Mouse (Mus musculus) kidney, adult 8-10 months (tissue): ENCODE measurements around the gene Ppm1h.
A peak's percentile ranks its signal among the peaks of the same experiment; 100 is the strongest.

ENCODE experiments used
- DNase-seq, 2 experiments: peaks; one replicate each; pipeline ENCODE4 v3.0.0; 2022

Gene Ppm1h

DNA sequence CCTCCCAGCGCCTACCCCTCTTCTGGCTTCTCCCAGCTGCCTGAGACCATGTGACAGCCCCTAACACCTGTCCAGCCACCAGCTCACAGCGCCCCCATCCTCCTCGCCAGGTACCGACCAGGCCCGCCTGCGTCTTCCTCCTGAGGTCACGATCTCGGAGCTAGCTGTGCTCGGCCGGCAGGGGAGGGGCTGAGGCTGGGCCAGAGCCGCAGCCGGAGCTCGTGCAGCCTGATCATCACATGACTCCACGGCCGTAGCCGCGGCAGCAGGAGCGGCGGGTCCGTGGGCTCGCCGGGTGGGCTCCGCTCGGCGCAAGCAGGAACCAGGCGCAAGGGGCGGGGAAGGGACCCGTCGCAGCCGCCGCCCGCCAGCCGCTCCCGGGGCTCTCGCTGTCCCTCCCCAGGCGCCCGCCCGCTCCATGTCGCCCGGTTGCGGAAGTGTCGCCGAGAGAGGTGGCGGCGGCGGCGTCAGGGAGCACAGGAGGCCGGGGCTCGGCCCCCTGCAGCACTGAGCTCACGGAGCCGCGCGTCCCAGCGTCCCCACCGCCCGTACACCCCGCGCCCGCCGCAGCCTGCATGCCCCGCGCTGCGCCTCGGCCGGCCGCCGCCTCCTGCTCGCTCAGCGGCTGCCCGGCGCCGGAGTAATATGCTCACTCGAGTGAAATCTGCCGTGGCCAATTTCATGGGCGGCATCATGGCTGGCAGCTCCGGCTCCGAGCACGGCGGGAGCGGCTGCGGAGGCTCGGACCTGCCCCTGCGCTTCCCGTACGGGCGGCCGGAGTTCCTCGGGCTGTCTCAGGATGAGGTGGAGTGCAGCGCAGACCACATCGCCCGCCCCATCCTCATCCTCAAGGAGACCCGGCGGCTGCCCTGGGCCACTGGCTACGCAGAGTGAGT is at the start of gene Ppm1h:
Gene Ppm1h, plus strand, starts transcription at position 222 of the 896 bp plus-strand sequence.
- DNase-seq, result peak; percentile 87 to 91

DNA sequence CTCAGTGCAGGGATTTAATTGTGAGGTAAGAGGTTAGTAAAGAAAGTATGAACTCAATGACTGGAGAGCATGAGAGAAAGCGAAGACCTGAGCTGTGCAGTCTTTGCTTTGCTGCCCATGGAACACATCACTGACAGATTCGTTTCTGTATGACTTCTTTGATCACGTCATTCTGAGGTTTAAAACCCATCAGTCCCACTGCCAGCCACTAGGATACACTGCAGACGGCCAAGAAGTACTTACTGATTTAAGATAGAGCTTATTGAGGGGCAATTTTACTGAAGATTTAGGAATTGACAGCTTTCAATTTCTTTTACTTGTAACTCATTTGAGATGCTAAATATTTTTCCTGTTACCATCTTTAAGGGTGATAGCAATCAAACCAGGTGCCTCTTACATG is 49.6 kb upstream of the Ppm1h start:
- no peak for DNase-seq

DNA sequence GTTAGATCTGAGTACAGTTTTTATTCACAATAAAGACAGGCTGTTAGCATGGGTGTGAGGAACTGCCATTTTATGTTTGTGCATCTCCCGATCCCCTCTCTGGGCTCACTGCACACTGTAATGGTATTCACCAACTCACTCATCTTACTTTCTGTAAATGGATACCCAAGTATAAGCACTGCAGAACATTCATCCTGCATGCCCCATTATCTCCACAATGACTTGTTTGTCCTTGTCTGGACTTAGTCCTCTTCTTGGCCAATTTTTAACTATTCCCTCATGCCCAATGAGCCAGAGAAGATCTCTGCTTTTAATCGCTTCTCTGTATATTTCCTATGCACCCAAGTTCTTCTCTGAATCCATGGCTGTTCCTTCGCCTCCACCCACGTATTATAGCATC is 38.7 kb upstream of the Ppm1h start:
- DNase-seq, result peak; percentile 19 to 54

DNA sequence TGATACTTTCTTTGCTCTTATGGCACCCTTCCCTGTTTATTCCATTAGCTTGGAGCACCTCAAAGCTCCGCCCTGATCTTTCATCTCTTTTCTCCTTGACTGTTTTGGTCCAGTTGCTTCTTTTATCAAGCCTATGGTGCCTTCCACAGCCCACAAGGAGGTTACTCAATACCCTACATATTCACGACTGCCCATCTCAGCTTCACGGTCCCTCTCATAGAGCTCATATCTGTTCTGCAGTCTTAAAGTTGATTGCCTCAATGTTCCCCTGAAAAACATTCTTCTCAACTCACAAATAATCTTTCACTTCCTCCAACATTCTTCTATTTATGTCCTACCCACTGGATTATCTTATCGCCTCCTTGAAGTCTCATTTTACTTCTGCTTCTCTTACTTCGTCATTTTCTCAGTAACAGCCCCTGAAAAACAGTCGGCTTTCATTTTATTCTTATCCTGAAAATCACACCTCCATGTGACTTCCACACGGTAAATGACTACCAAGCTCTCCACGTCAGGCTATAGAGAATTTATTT is 37.2 kb upstream of the Ppm1h start:
- no peak for DNase-seq

DNA sequence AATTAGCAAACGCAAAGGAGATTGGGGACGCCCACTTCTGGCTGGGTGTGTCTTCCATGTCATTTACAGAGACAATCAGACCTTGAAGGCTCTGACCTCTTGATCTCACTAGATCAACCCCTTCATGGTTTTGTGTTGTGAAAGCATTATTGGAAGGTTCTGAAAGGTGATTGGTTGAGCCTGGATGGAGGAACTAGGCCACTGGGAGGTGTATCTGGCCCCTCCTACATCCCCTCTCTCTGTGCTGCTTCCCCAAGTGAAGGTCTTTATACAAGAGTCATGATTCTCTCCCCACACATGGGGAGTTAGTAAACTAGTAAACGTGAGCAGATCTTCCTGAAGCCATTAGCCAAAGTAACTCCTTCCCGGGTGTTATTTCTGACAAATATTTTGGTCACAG is 36.4 kb upstream of the Ppm1h start:
- DNase-seq, result no peak

DNA sequence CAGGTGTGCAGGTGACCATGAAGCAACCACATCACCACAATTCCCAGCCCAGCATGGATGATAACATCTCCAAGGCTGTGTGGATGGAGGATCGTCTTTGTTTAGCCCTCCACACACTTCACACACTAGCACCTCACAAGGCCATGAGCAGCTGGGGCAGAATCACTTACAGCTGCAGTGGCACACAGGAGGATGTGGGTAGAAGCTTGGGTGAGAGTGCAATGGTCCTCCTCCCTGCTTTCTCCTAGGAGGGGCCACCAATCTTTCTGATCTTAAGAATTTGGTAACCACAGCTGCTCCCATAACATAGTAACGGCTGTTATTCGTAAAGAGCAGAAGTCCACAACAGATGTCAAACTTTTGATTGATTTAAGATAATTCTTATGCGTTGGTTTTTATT is 26.6 kb upstream of the Ppm1h start:
- DNase-seq, result no peak

DNA sequence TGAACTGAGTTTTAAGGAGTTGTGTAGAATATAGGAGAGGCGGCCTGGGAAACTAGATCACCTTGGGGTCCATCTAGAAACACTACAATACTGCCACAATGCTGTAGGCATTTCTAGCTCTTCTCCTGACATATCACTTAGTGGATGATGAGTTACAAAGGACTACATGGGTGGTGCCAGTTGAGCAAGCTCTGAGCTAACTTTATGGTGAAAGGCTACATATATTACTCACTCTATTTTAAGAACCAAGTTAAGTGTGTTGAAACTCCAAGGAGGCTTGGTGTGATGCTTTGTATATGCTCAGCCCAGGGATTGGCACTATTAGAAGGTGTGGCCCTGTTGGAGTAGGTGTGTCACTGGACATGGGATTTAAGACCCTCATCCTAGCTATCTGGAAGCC is 26.0 kb upstream of the Ppm1h start:
- DNase-seq, result no peak

DNA sequence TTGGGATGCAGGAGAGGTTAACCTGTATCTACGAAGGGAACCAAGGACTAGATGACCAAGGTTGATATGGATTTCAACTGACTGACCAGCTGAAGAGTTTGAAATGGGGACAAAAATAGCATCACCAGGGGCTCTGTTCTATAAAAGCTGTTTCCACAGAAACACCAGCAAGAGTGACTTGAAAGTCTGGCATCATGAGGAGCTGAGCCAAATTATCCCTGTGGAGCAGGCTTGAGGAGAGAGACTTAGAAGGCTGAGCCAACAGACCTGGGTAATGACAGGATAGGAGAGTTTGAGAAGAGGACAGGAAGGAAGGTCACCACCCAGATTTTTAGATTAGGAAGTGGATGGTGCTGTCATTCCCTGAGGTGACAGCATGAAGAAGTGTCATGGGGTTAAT is 12.9 kb upstream of the Ppm1h start:
- no peak for DNase-seq

DNA sequence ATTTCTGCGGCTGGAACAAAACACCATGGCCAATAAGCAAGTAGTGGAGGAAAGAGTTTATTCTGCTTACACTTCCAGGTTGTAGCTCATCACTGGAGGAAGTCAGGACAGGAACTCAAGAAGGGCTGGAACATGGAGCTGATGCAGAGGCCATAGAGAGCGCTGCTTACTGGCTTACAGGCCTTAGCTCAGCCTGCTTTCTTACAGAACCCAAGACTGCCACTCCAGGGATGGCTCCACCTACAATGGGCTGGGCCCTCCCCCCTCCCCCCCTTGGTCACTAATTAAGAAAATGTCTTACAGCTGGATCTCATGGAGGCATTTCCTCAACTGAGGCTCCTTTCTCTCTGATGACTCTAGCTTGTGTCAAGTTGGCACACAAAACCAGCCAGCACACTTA is 7.3 kb upstream of the Ppm1h start:
- no peak for DNase-seq

DNA sequence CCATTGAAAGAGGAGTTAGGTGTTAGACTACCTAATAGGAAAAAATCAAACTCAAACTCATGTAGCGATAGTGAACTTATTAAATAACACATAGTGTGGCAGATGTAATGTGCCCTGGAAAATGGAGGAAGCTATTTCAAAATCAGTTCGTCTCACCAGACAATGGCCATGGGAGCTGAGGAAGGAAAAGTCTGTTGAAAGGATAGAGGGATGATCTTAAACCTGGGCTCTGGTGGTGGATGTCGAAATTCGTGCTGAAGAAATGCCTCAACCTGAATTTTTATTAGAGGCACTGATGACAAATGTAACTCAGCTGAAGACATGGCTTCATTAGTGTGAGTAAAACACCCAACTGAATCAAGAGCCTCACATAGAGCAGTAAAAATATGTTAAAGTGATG is 6.5 kb upstream of the Ppm1h start:
- no peak for DNase-seq

DNA sequence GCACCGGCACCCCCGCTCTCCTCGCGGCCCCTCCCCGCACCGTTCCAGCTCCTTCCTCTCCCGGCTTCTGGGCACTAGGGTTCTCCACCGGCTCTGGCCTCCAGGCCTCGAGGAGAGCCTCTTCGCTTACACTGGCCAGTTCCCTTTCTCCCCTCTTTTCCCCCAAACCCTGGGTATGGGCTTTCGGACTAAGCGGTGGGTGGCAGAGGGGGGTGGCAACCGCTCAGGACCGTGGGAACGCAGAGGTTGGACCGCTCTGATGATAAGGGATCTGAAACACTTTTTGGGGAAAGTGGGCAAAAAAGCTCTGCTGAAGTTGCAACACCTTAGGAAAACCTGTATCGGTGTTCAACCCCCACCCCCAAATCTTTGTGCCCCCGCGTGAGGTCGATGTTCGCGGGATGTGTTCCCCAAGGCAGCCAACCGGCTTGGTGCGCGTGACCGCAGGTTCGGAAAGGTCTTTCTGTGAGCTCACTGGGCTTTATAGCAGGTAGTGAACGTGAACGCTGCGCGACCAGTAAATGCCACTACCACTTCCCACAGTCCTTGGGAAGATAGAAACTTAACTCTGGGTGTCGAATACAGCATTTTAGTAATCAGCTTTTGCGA is 979 bp downstream of the Ppm1h start:
- DNase-seq, result peak; percentile 30 to 50

DNA sequence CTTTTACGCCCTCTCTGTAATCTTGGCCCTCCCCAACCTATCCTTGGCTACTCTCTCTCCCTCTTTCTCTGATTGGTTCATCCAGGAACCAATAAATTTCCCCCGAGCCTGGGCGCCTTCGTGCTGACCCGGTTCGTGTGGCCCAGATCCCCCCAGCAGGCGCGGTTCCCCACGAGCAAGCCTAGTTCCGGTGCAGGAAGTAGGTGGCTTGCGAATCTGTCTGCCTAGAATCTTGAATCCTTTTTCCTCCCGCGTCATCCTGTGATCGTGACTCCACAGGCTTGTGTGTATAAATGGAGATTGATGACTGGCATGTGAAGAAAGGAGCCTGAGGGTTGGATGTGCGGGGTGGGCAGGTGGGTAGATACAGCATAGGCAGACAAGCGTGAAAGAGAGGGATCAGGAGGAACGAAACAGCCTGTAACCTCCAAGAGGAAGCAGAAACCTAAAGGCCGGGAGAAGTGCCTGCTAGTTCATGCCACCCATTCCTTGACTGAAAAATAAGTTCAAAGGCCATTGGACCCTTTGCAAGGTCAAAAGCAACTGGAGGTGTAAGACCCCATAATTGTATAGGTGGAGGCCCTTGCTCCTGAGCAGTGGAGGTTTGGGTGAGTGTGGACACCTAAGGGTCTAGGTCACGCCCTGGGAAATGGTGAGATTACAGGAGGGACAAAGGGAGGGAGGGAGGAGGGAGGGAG is 2.0 kb downstream of the Ppm1h start:
- peak; percentile 22 to 27 for DNase-seq

DNA sequence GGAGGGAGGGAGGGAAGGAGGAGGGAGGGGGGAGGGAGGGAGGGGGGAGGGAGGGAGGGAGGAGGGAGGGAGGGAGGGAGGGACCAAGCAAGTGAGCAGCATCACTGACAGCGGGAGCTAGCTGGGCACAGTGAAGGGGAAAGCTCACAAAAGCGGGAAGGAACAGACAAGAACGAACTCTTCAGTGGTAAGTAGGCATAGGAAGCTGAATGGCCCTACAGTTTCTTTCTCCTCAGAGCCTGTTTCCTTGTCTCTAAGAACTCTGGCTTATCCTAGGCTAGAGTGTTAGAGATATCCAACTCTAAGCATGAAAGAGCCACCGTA is 2.5 kb downstream of the Ppm1h start:
- no peak for DNase-seq

DNA sequence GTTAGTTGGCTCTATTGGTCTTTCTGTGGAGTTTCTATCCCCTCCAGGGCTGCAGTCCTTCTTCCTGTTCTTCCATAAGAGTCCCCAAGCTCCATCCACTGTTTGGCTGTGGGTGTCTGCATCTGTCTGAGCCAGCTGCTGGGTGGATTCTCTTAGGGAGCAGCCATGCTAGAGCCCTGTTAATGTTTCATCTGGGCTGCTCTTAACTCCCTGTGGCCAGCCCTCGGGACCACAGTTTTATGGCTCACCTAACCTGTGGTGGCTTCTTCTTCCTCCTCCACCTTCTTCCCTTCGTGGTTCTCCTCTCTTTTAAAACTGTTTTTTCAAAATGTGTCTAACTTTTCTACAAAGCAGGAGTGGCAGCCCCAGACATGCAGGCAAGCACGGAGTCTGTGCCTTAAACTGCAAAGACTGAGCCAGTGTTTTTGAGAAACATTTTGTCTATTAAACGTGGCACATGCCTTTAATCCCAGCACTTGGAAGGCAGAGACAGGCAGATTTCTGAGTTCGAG is 5.3 kb downstream of the Ppm1h start:
- peak in 1 of 2 experiments; percentile 29 for DNase-seq

DNA sequence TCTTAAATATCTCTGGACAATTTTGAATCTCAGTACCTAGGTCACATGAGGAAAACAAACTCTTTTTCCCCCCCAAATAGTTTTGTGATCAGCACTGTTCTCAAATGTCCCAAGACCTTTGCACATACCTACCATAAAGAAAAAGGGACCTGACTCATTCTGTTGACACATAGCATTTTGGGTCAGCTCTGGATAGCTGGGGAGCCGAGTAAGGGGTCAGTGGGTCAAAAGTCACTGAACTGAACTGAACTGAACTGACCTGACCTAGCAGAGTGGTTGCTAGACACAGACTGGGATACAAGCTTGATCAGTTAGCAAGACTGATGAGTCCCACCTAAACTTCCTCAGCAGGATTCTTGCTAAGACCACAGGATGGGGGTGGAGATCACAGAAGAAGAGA is 6.7 kb downstream of the Ppm1h start:
- DNase-seq, result no peak

DNA sequence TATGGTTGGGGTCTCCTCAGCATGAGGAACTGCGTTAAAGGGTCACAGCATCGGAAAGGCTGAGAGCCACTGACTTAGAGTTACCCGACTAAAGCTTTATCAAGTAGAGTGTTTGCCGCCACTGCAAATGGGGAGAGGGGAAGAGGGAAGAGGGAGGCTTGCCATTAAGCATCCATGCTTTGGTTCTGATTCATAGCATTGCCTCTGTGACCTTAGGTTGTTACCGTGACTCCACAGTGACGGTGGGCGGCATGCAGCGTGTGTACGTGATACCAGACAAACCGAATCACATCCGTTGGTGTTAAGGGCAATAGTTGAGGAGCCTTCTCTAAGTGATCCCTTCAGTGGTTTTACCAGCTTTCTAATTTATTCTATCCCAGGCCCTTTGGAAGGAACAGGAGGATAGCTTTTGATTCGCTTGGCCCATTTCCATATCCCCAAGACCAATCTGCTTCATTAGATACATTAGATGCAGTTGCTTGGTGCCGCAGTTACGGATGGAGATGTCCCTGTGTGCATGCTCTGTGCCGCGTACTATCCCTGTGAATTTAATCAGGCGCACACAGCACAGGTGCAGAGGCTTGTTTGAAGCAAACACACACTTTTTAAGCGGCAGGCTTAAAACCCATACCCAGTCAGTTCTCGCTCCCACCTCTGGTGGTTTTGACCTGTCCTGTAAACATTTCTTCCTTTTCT is 7.4 kb downstream of the Ppm1h start:
- no peak for DNase-seq

DNA sequence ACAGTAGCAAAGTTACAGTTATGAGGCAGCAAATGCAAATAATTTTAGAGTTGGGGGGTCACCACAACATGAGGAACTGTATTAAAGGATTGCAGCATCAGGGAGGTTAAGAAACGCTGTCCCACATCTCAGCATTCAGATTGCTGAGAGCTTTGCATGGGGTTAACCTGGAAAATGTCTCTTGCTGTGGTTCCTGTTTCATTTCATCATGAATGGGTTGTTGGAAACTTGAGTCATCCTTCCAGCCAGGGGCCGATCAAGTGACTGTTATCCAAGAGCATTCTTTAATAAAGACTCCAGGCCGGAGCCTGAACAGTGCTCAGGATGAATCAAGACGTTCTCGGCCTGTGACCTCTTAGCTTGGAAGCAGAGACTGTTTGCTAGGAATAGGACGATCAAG is 12.1 kb downstream of the Ppm1h start:
- no peak for DNase-seq

DNA sequence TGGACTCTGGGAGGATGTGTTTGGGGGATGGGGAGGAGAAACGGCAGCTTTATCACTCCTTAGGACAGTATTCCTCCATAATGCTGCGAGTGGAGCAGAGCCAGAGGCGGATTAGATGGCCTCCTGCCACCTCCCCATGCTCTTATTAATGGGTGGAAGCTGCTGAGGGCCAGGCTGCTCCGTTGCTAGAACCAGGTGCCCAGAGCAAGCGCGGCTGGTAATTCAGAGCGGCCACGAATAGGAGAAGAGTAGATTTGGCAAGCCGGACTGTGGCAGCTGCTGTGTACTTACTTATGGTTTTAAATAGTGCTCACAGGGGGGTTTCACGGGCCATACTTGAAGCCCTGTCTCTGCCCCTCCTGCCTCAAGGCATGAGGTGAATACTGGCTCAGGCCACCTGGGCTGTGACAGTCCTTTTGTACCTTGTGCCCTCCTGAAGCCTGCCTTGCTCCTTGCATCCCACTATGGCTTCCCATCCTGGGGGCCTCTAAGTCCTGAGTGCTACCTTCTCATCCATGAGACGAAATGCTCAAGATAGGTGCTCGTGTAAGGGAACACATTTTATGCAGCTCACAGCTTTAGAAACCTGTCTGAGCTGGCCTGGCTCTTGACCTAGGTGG is 14.7 kb downstream of the Ppm1h start:
- no peak for DNase-seq

DNA sequence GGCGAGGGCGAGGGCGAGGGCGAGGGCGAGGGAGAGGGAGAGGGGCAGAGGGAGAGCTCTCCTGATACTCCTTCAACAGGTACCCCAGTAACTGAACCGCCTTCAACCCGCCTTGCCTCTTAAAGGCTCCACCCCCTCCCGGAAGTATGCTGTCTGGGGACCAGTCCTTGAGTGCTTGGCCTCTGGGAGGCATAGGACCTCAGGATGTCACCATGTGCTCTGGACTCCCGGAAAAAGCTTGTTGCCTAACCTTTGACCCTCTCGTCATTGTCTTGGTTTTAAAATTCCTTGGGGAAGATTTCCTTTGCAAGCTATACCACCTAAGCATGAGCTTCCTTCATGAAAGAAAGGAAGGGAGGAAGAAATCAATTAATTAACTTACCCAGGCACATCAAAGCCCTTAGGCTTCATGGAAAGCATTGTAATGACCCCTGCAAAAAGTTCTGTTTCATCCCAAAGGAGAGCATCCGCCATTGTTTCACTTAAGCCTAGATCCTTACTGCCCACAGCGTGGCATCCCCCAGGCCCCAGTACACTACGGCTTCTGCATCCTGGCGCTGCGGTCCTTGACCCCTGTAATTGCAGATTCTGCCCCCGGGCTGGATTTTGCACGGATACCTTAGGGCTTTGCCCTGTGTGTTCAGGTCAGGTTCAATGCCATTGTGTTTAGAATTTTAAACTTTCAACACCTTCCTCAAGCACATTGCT is 15.5 kb downstream of the Ppm1h start:
- no peak for DNase-seq

DNA sequence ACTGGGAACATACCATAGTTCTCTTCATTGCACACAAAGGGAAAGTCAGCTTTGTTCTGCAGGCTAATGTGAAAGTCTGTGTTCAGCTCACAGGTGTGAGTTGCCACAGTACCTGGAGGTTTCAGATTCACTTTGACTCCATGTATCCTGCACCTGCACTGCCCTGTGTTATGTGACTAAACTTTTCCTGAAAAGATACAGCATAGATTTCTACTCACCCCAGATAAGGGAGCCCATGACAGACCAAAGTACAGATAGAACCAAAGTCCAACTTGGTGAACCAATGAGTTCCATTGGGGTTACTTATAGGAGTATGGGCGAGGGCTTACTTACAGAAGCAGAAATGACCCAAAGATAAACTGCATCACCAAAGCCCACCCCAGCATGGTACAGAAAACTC is 17.8 kb downstream of the Ppm1h start:
- DNase-seq, result no peak

DNA sequence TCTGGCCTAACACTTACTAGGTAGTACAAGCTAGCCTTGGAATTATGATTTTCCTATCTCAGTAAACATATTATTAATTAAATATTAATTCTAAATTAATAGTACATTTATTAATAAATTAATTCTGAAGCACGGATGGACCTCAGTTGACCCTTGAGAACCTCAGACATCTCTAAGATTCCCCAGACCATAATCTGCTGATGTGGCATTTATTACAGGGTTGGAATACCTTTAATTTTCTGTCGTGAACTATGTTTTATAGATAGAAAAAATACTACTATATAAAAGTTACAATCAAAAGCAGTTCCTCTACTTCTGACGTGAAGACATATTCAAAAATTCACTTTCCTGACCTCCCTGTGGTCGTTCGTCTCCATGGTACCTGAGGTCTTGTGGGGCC is 19.8 kb downstream of the Ppm1h start:
- DNase-seq, result no peak

DNA sequence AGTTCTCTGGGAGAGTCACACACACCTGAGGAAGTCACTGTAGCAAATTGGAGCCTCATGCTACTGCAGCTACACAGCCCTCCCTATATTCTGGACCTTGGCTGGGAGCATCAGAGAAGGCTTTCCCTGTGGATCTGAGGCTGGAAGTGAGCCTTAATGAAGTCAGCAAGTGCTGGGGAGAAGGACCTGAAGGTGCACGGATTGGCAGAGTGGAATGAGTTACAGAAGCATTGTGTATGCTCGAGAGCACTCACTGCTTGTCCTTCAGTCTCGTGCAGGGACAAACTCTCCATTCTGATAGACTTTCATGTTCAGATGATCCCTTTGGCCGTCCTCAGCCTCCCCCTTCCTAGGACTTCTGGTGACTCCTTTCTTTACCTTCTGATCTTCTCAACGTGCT is 26.3 kb downstream of the Ppm1h start:
- DNase-seq, result no peak
